Mouse (Mus musculus) olfactory bulb, adult 2 months (tissue): ENCODE measurements around the gene Limk2. TPM values are rescaled to one million over a fixed set of nuclear protein-coding genes. Genes with fewer than 3 reads are reported as not detected.
A peak's percentile ranks its signal among the peaks of the same experiment; 100 is the strongest.

Experiments used
- H3K27ac ChIP-seq: fragments of 200-500 bp; 2 replicates; pipeline ENCODE4 v1.5.1; 2012; ENCODE audit warnings: low read depth, low read length; ENCODE audit not compliant: insufficient read depth
- H3K4me1 ChIP-seq: fragments of 200-500 bp; 2 replicates; pipeline ENCODE4 v1.6.1; 2012; ENCODE audit warnings: low read length; ENCODE audit not compliant: control insufficient read depth, insufficient read depth
- H3K4me3 ChIP-seq: fragments of 200-500 bp; 2 replicates; pipeline ENCODE4 v1.5.1; 2012; ENCODE audit warnings: mild to moderate bottlenecking, low read depth, low read length, moderate library complexity; ENCODE audit not compliant: insufficient read depth
- CTCF ChIP-seq: fragments of 200-500 bp; IDR thresholded peaks from 2 replicates; pipeline ENCODE4 v1.5.1; 2012; ENCODE audit warnings: low read depth, mild to moderate bottlenecking, low read length, moderate library complexity; ENCODE audit not compliant: insufficient read depth
- POLR2A ChIP-seq: fragments of 200-500 bp; IDR thresholded peaks from 2 replicates; pipeline ENCODE4 v1.6.1; 2012; ENCODE audit warnings: mild to moderate bottlenecking, low read depth, low read length, moderate library complexity; ENCODE audit not compliant: insufficient read depth
- WGBS: fragments of 180-500 bp; shearing (Covaris S2); methylation state at CpG from one replicate; pipeline ENCODE4 v1.1.7; 2018; 5-methylcytosine and 5-hydroxymethylcytosine counted together
- polyA plus RNA-seq: library from polyadenylated mRNA; stranded (reverse); fragments of >200 nt; gene quantifications from 2 replicates; pipeline ENCODE4 v1.2.4, GENCODE M21; 2012; ENCODE audit warnings: low replicate concordance; ENCODE audit not compliant: missing spikeins, insufficient read depth, insufficient read length

The Limk2 gene
- polyA plus RNA-seq, 1 experiment: not detected

- 91% methylated on average over 6 of the region's 6 CpGs for WGBS
- Histone ChIP-seq H3K27ac (no peak overlapping the region), H3K4me3 (no peak overlapping the region)
These were observed 27.7 kb downstream of the Limk2 start for GRCm38 (mm10) chr11:3381148-3381814.

DNA sequence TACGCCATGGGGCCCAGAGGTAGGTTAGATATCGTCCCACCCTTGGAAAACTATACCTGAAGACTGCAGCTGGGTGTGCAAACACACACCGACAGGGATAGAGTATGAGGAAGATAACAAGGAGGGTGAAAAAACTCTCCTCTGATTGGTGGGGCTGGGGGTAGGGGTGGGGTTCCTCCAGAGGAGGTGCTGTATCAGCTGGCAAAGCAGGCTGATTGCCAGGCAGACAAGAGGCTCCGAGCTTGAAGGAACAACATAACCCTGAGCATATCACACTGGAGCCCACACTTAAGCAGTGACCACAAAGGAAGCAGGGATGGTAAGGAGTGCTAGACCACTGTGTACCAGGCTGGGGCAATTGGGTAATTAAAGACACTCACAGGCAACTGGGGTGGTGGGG, 29.6 kb downstream of the Limk2 start:
- H3K4me3 ChIP-seq: no peak overlapping the region
- WGBS: 74% methylated on average over 4 of the region's 4 CpGs
- H3K27ac ChIP-seq: no peak overlapping the region
- peaks cover 8% of the 10 kb centered on the region for H3K4me1 ChIP-seq
- TF ChIP-seq POLR2A (no peak), CTCF (no peak)

More at GRCm38 (mm10) chr11:3381148-3381814, 27.7 kb downstream of the Limk2 start:
- TF ChIP-seq CTCF: no peak
- H3K4me1 ChIP-seq: no peaks in the 10 kb centered on the region

- H3K4me1 ChIP-seq: peaks cover 29% of the 10 kb centered on the region
- no peak overlapping the region for H3K4me3 ChIP-seq
- peak overlapping the region; percentile 35; the same call in 1 of the 2 replicates for H3K27ac ChIP-seq
- 59% methylated on average over 12 of the region's 12 CpGs for WGBS
- no peak for TF ChIP-seq CTCF
- TF ChIP-seq POLR2A: no peak
These were observed 34.2 kb downstream of the Limk2 start for GRCm38 (mm10) chr11:3374741-3375140.

DNA sequence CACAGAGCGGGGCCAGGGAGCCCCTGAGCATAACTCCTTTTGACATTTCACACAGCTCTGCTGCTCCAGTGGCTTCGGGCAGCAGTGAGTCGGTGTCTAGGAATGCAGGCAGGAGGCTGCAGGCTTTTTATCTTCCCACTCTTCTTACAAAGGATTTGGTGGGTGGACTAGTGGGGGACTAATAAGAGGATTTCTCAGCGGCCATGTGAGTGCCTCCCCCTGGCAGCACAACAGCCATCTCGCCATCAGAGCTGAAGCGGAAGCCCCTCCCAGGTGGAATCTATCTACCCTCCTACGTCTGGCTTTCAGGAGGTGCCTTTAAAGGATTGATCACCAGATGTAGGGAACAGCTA, 34.7 kb downstream of the Limk2 start:
- TF ChIP-seq CTCF (no peak), POLR2A (no peak)
- Histone ChIP-seq H3K4me3 (no peak overlapping the region), H3K4me1 (peaks cover 34% of the 10 kb centered on the region), H3K27ac (peak overlapping the region; percentile 35)
- WGBS: 22% methylated on average over 7 of the region's 7 CpGs

GRCm38 (mm10) chr11:3373591-3374292, 35.2 kb downstream of the Limk2 start:
- Histone ChIP-seq H3K4me3 (no peak overlapping the region), H3K27ac (peak overlapping the region; percentile 35), H3K4me1 (peaks cover 39% of the 10 kb centered on the region)
- TF ChIP-seq CTCF (no peak), POLR2A (no peak)
- 8% methylated on average over 7 of the region's 7 CpGs for WGBS

DNA sequence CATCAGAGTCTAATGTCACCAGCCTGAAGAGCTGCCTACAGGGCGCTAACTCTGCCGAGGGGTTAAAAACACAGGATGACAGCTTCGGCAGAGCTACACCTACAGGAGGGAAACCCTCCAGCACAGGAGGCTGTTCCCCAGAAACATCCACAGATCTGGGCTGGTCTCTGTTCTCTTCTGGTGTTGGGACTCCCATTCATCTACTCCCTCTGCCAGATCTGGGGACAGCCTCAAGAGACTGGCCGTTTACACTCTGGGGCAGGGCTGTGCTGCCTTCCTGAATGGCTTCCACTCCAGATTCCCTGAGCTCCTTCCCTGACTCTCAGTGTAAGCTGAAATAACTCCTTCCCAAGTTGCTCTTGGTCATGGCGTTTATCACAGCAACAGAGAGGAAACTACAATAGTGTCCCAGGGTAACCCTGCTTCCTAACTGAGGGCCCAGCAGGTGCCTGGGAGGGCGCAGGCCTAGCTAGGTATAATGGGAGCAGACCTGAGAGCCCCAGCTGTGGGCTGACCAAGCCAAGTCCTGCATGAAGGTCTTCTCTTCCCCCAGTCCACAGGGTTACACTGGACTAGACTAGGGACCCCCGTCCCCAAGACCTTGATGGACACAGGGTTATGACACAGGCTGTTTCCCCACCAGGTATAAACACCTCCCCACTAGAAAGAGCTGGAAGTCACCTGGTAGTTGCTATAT, 37.2 kb downstream of the Limk2 start:
- 26% methylated on average over 7 of the region's 7 CpGs for WGBS
- TF ChIP-seq POLR2A: no peak
- TF ChIP-seq CTCF: no peak
- Histone ChIP-seq H3K4me1 (peaks cover 52% of the 10 kb centered on the region), H3K27ac (no peak overlapping the region), H3K4me3 (peak overlapping the region; percentile 53)

- Histone ChIP-seq H3K4me3 (peak overlapping the region; percentile 53), H3K4me1 (peaks cover 58% of the 10 kb centered on the region), H3K27ac (peak overlapping the region; percentile 14; the same call in 1 of the 2 replicates)
- TF ChIP-seq POLR2A (peak; percentile 69; the same call in 1 of the 2 replicates), CTCF (no peak)
- WGBS: under 1% methylated on average over 27 of the region's 27 CpGs
These were observed 37.9 kb downstream of the Limk2 start for GRCm38 (mm10) chr11:3370928-3371598.

GRCm38 (mm10) chr11:3370162-3370561, 38.8 kb downstream of the Limk2 start:
- TF ChIP-seq CTCF: no peak
- no peak for TF ChIP-seq POLR2A
- Histone ChIP-seq H3K4me3 (peak overlapping the region; percentile 53), H3K27ac (no peak overlapping the region), H3K4me1 (peaks cover 59% of the 10 kb centered on the region)
- WGBS: 53% methylated on average over 2 of the region's 2 CpGs

- Histone ChIP-seq H3K27ac (no peak overlapping the region), H3K4me1 (peaks cover 51% of the 10 kb centered on the region), H3K4me3 (peak overlapping the region; percentile 53; the same call in 1 of the 2 replicates)
- 78% methylated on average over 5 of the region's 5 CpGs for WGBS
- TF ChIP-seq CTCF: no peak
- 0 out of 2 replicates have a peak, but pooled peaks have one; percentile 13 for TF ChIP-seq POLR2A
These were observed 39.5 kb downstream of the Limk2 start for GRCm38 (mm10) chr11:3369449-3369848.
